Mouse (Mus musculus) limb, embryonic 12.5 days (tissue): ENCODE measurements at regions not wholly inside any gene's neighbourhood (a gene's known extent, or its start where the extent isn't known, plus 50 kb on each side); places are given as distances from the start of the nearest gene placed in this dataset.

Experiments
- ATAC-seq: fragments of 200-750 bp; cut with Nextera tagmentation; 2 replicates; pipeline ENCODE4 v1.8.0; 2017; ENCODE audit warnings: low read depth, moderate TSS enrichment; ENCODE audit not compliant: insufficient number of reproducible peaks, insufficient read depth, low FRiP score, low TSS enrichment
- H3K27ac ChIP-seq: fragments of 300-500 bp; sonication (generic); 2 replicates; pipeline ENCODE4 v1.5.1; 2016; ENCODE audit warnings: mild to moderate bottlenecking, moderate library complexity
- H3K27me3 ChIP-seq: fragments of 300-500 bp; sonication (generic); 2 replicates; pipeline ENCODE4 v1.6.1; 2016; ENCODE audit warnings: mild to moderate bottlenecking, moderate library complexity
- H3K36me3 ChIP-seq: fragments of 300-500 bp; sonication (generic); 2 replicates; pipeline ENCODE4 v1.6.1; 2016; ENCODE audit warnings: mild to moderate bottlenecking, moderate library complexity
- H3K4me1 ChIP-seq: fragments of 300-500 bp; sonication (generic); replicated peaks from 2 replicates; pipeline ENCODE4 v1.6.1; 2016
- H3K4me2 ChIP-seq: fragments of 300-500 bp; sonication (generic); 2 replicates; pipeline ENCODE4 v1.6.1; 2016; ENCODE audit warnings: mild to moderate bottlenecking, moderate library complexity
- H3K4me3 ChIP-seq: fragments of 300-500 bp; sonication (generic); replicated peaks from 2 replicates; pipeline ENCODE4 v1.5.1; 2016; ENCODE audit warnings: mild to moderate bottlenecking
- H3K9ac ChIP-seq: fragments of 300-500 bp; sonication (generic); replicated peaks from 2 replicates; pipeline ENCODE4 v1.6.1; 2016; ENCODE audit warnings: mild to moderate bottlenecking, moderate library complexity
- H3K9me3 ChIP-seq: fragments of 300-500 bp; sonication (generic); 2 replicates; pipeline ENCODE4 v1.6.1; 2016; ENCODE audit warnings: mild to moderate bottlenecking, moderate library complexity
- WGBS: fragments of 180-500 bp; shearing (Covaris S2); methylation state at CpG from one replicate; pipeline ENCODE4 v1.1.7; 2016; 5-methylcytosine and 5-hydroxymethylcytosine counted together

DNA sequence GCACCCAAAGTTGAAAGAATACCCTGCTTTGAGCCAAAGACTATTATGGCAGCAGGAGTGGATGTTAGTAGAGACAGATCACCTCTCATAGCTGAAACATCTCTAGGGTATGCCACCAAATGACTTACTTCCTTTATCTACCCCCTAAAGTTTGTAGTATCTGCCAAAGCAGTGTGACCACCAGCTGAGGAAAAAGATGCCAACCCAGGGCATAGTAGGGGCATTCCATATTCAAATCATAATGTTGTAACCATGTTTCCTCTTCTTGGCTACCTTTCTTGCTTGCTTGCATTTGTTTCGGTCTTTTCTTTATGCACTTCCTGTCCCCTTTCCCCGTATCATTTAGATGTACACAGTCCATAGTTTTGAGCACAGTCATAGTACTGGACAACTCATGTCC is 1449.6 kb downstream of the Gsdmc2 start:
- no peaks in the 10 kb centered on the region for H3K4me1 ChIP-seq
- no peak overlapping the region for H3K4me3 ChIP-seq
- H3K4me2 ChIP-seq = no peak overlapping the region
- H3K9me3 ChIP-seq = no peaks in the 10 kb centered on the region
- no peak for ATAC-seq
- 93% methylated on average over 2 of the region's 2 CpGs for WGBS
- no peak overlapping the region for H3K27ac ChIP-seq
- no peaks in the 10 kb centered on the region for H3K27me3 ChIP-seq
- no peak overlapping the region for H3K9ac ChIP-seq
- no peaks in the 10 kb centered on the region for H3K36me3 ChIP-seq

DNA sequence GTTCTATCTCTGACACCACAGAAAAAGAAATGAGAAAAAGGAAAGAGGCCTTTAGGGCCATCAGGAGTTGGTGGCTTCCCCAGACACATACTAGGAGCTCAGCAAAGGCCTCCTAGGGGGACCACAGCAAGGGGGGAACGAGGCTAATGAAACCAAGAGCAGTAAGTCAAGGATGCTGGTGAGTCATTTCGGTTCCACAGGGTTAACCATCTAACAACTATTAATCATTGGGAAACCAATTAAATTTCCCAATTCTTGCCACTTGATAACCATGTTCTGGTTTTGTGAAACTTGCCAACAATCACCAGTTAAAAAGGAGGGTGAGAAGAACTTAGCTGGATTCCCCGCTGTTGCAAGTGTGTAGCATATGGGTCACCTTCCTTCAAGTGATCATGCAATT is 1451.6 kb downstream of the Gsdmc2 start:
- Histone ChIP-seq H3K36me3 (no peaks in the 10 kb centered on the region), H3K27me3 (no peaks in the 10 kb centered on the region), H3K4me1 (no peaks in the 10 kb centered on the region), H3K4me3 (no peak overlapping the region), H3K9ac (no peak overlapping the region), H3K27ac (no peak overlapping the region), H3K9me3 (no peaks in the 10 kb centered on the region), H3K4me2 (no peak overlapping the region)
- WGBS = 89% methylated on average over 3 of the region's 3 CpGs
- no peak for ATAC-seq

DNA sequence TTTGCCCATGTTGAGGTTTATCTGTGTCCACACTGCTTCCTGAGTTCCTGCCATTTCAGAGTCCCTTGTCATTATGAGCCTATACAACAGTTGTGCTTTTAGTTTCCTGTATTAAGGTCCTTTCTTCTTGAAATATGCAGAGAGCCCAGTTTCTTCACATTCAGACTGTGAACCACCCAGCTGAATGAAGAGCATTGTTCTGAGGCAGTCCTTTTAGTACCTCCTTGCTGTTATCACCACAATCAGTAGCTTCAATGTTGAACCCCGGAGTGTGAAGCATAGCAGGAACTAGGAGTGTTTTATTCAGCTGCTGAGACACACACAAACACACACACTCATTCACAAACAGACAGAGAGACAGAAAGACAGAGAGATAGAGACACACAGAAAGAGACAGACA is 1452.1 kb downstream of the Gsdmc2 start:
- 68% methylated on average over 1 of the region's 1 CpGs for WGBS
- Histone ChIP-seq H3K27me3 (no peaks in the 10 kb centered on the region), H3K9me3 (no peaks in the 10 kb centered on the region), H3K4me3 (no peak overlapping the region), H3K27ac (no peak overlapping the region), H3K4me1 (no peaks in the 10 kb centered on the region), H3K36me3 (no peaks in the 10 kb centered on the region), H3K4me2 (no peak overlapping the region), H3K9ac (no peak overlapping the region)
- ATAC-seq = no peak

DNA sequence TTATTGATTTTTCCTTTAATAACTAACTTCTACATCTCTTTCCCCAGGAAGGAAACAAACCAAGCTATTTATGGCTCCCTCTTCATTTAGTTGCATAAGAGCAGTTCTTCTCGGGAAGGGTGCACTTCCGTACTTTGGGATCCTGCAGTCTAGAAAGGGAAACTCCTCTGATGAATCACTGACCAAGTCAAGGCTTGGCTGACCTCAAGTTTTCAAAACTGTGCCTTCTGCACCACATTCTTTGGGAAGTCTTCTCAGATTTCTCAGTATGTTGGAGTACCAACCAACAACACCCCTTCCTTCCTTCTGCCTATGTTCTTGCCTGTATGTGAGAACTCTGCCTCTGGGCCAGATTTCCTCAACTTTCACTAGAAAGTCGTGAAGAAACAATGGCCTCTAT is 1452.6 kb downstream of the Gsdmc2 start:
- Histone ChIP-seq H3K4me3 (no peak overlapping the region), H3K27me3 (no peaks in the 10 kb centered on the region), H3K9ac (no peak overlapping the region), H3K36me3 (no peaks in the 10 kb centered on the region), H3K27ac (no peak overlapping the region), H3K4me2 (no peak overlapping the region), H3K9me3 (no peaks in the 10 kb centered on the region), H3K4me1 (no peaks in the 10 kb centered on the region)
- ATAC-seq = no peak
- WGBS = 75% methylated on average over 3 of the region's 3 CpGs

DNA sequence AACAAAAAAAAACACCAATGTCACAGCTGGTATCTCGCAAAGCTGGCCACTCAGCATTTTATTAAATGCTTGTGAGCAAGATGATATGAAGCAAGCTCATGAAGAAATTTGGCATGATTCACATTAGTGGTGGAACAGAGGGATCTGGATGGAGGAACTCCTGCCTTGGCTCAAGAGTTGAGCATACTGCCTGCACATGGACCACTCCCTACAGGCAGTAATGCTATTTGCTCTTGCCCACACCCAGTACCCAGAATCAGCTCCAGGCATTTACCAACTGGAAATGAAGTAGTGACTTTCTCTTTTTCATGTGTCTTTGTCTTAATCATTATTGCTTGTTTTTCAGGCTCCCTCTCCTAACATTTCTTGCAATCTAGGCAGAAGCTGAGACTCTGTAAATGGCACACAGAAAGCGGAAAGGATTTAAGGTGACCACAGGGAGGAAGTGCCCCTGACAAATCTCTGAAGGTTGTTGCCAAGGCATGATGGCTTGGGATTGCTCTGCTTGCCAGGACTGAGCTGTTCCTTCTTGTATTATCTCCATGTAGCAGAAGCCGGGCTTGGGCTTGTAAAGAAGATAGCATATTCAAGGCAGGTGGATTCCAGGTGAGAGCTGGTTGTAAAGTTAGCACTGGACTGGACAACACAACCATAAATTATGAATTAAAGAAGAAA is 1455.4 kb downstream of the Gsdmc2 start:
- Histone ChIP-seq H3K4me2 (no peak overlapping the region), H3K27ac (no peak overlapping the region), H3K27me3 (no peaks in the 10 kb centered on the region), H3K4me3 (no peak overlapping the region), H3K36me3 (no peaks in the 10 kb centered on the region), H3K4me1 (no peaks in the 10 kb centered on the region), H3K9ac (no peak overlapping the region), H3K9me3 (no peaks in the 10 kb centered on the region)
- WGBS = 86% methylated on average over 3 of the region's 3 CpGs
- ATAC-seq = no peak

DNA sequence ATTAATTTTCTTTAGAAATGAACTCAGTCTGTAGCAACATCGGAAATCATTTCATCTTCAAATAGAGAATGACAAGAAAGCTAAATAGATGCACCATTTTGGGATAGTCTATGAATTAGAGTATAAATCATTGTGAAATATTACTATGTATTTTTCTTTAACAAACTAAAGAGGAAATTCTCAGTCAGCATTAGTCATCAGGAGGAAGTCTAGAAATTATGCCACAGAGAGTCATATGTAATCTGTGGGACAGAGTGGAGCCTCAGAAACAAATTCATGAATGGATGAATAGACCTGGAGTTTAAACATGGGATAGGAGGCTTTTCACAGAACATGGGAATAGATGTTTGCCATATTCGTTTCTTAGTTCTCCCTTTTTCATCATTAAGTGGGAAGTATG is 1459.4 kb upstream of the A1bg start:
- no peak overlapping the region for H3K4me2 ChIP-seq
- no peak overlapping the region for H3K27ac ChIP-seq
- no peak overlapping the region for H3K4me3 ChIP-seq
- 82% methylated on average over 2 of the region's 2 CpGs for WGBS
- no peak overlapping the region for H3K9ac ChIP-seq
- ATAC-seq = no peak
- H3K4me1 ChIP-seq = no peaks in the 10 kb centered on the region
- H3K27me3 ChIP-seq = no peaks in the 10 kb centered on the region
- no peaks in the 10 kb centered on the region for H3K36me3 ChIP-seq
- 0 out of 2 replicates have a peak, but pooled peaks cover 3% of the 10 kb centered on the region for H3K9me3 ChIP-seq

DNA sequence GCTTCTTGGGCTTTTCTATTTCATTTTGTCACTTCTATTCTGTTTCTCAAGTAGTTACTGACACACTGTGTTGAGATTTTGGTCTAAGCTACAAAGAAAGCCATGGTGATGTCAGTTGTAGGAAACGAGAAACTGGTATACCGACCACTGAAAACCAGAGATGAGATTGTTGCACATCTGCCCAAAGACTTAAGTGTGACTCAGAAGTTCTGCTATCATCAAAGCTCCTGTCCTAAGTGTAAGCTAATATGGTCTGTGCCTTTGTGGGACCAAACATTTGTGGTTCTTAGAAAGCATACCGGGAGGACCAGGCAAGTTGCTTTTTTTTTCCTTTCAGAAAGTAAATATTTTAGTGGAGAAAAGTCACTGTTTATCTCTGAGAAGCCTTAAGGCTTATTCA is 1451.8 kb upstream of the A1bg start:
- no peak overlapping the region for H3K4me2 ChIP-seq

DNA sequence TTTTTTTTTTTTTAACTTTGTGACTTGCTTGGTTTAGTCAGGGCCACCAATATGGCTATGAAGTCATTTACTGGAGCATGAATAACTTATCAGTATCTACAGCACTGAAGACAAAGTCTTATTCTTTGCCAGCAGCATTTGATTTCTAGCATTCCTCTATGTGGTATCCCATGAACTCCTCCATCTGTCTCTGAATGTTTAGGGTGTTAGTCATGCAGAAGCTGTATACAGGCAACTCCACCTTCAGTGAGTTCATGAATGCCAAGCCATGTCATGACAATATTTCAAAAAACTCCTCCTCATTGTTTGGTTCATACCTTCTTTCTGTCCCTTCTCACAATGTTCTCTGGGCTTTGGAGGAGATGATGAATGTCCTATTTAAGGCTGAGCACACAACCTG is 1438.4 kb upstream of the A1bg start:
- no peaks in the 10 kb centered on the region for H3K9me3 ChIP-seq
- no peaks in the 10 kb centered on the region for H3K36me3 ChIP-seq
- no peak overlapping the region for H3K4me2 ChIP-seq
- no peaks in the 10 kb centered on the region for H3K4me1 ChIP-seq
- H3K27me3 ChIP-seq = no peaks in the 10 kb centered on the region
- H3K27ac ChIP-seq = no peak overlapping the region
- H3K9ac ChIP-seq = no peak overlapping the region
- H3K4me3 ChIP-seq = no peak overlapping the region
- no peak for ATAC-seq

More for the DNA sequence above, 1451.8 kb upstream of the A1bg start:
- WGBS = 88% methylated on average over 3 of the region's 3 CpGs
- no peak for ATAC-seq
- Histone ChIP-seq H3K4me3 (no peak overlapping the region), H3K9ac (no peak overlapping the region), H3K9me3 (no peaks in the 10 kb centered on the region), H3K4me1 (no peaks in the 10 kb centered on the region), H3K36me3 (no peaks in the 10 kb centered on the region), H3K27ac (no peak overlapping the region), H3K27me3 (no peaks in the 10 kb centered on the region)

DNA sequence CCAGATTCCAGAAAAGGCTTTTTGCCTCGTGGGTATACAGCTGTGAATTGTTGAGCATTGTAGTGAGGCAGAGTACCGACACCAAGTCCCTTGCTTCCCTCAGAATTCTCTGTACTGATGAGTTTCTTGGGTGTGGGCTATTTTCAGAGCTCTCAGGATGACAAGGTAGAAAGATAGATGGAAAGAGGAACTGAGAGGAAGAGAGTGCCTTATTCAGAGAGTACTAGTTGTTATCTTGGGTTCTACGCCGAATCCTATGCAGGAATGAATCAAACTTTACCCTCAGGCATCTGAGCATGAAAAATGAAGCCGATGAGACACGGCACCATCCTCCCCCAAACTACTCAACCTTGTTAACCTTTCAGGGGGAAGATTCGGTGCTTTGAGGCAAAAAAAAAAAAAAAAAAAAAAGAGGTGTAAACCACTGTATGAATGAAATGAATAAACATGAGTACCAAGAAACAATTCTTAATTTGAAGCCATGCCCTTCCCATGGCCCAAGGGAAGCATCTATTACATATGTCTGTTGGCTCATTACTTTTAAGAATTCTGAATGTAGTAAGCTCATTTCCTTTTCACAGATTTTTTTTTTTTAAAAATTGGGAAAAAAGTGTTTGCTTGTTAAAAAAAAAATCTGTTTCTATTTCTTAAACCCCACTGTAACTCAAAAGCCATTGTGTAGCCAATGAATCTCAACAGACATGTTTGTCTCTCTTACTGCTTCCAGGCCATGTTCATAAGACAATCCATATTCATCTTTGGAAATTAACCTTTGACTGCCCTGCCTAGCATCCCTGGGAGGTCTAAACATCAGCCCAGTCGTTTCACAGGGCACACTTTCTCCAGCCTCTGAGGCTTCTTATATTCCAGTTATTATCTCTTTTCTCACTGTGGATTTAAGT is 1435.8 kb upstream of the A1bg start:
- Histone ChIP-seq H3K27me3 (no peaks in the 10 kb centered on the region), H3K4me2 (no peak overlapping the region), H3K4me3 (no peak overlapping the region), H3K4me1 (no peaks in the 10 kb centered on the region), H3K9me3 (no peaks in the 10 kb centered on the region), H3K36me3 (no peaks in the 10 kb centered on the region), H3K27ac (no peak overlapping the region), H3K9ac (no peak overlapping the region)
- 77% methylated on average over 8 of the region's 8 CpGs for whole genome bisulfite sequencing
- no peak for ATAC-seq

DNA sequence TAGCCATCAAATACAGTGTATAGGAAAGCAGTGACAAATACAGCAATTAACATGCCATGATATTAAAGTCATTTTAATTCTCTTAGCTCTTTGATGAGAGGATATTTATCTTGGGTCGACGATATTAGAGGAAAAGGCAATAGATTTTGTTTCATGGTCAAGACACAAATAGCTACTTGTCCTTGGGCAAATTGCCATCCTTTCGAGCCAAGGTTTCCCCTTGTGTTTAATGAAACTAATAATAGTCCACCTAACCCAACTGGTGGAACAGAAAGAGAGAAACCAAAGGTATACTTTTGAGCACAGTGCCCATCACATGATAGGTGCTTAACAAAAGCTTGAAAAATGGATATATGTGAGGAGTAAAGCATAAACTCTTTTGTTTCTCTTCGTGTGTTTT is 1431.0 kb upstream of the A1bg start:
- ATAC-seq = no peak
- WGBS = 83% methylated on average over 4 of the region's 4 CpGs
- no peaks in the 10 kb centered on the region for H3K4me1 ChIP-seq

DNA sequence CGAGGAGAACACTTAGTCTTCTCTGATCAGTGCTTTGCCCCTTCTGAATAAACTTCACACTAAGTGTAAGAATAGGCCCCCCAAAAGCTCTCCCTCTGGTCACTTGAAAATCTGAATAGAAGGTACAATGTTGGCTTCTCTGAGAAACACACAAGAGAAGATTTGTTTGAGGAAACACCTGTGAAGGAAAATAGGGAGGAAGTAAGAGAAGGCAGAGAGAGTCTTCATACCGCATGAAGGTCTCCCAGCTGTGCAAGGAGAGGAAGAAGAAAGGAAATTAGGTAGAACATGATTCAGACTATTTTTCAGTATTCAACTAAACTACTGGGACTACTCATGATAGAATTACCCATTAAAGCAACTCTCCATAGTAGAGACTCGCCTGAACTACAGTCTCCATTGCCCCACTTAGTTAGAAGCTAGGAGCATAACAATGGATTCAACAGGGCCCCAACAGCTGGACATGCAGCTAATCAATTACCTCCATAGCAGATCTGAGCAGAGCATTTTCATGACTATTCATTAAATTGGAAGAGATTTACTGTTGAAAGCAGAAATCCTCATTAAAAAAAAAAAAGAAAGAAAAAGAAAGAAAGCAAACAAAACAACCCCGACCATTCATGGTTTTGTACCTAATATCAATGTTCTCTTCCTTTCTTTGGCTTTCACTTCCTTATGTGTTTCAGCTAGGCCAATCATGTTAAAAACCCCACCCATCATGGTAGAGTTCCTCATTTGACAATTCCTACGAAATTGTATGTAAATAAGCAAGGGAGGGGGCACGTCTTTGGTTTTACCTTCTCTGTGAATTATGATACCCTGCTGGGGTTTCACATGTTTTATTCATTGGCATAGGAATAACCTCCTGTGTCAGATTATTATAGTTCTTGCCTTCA is 1428.3 kb upstream of the A1bg start:
- no peaks in the 10 kb centered on the region for H3K4me1 ChIP-seq
- H3K27me3 ChIP-seq = no peaks in the 10 kb centered on the region
- H3K36me3 ChIP-seq = no peaks in the 10 kb centered on the region
- no peaks in the 10 kb centered on the region for H3K9me3 ChIP-seq
- no peak overlapping the region for H3K9ac ChIP-seq
- no peak overlapping the region for H3K4me2 ChIP-seq
- no peak for ATAC-seq
- 88% methylated on average over 6 of the region's 6 CpGs for WGBS
- H3K4me3 ChIP-seq = no peak overlapping the region
- H3K27ac ChIP-seq = no peak overlapping the region

More for the DNA sequence above, 1431.0 kb upstream of the A1bg start:
- Histone ChIP-seq H3K9me3 (no peaks in the 10 kb centered on the region), H3K27me3 (no peaks in the 10 kb centered on the region), H3K36me3 (no peaks in the 10 kb centered on the region), H3K4me3 (no peak overlapping the region), H3K9ac (no peak overlapping the region), H3K27ac (no peak overlapping the region), H3K4me2 (no peak overlapping the region)
